Mouse (Mus musculus): ENCODE results near the gene Gm8281.
A peak's percentile ranks its signal among the peaks of the same experiment; 100 is the strongest.
"Not testable (repeated sequence)": the region's sequence is repeated elsewhere in the genome, so short reads cannot be mapped to it uniquely, and the experiment has no call there.

The Gm8281 gene

DNA sequence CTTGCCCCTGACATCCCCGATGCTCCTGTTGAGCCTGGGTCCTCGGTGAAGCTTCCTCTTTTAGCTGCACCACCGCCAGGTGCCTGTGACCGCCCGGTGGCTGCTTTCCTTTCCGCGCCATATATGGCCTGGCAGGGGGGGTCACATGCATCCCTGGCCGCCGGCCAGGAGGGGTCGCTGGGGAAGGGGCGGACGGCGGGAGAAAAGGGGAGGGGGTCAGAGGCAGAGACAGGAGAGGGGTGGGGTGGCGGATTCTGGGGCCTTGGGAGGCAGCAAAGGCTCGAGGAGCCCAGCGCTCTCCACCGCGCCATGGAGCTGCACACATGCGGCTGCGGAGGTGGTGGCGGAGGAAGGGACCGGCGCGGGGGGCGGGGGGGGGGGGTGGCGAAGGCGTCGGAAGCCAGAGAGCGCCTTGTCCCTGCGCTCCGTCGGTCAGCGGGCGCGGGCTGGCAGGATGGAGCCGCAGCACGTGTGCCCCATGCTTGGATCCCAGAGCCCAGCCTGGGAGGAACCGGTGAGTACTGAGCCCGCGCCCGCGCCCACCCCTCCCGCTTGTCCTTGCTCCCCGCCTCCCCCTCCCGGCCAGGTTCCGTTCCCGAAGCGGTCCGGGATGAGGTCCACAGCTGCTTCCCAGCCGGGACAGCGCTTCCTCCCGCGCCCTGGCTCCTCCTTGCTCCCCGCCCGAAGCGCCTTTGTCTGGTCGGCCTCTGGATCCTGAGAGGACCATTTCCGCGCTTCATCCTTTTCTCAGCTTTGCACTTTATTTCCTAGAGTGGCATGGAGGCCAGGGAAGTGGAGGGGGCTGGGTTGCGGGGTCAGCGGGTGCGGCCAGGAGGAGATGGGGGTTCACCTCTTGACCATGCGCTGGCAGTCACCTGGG, at the start of gene Gm8281:
Gm8281 (plus strand) TSS at position 430 of the 880 bp plus-strand sequence.
- DNase-seq, result peak in 1 of 2 experiments; percentile 24

GRCm38 (mm10) chr14:5050329-5050728, 20.5 kb upstream of the Gm8281 start, which contains the start of gene 4930555G01Rik:
TSS of gene 4930555G01Rik (plus strand) at chr14:5050629.
- not testable (repeated sequence) for DNase-seq

- DNase-seq, result not testable (repeated sequence)
Observed at GRCm38 (mm10) chr14:5131219-5131618, 60.4 kb downstream of the Gm8281 start, which contains the start of gene Gm8279. TSS of gene Gm8279 (plus strand) at chr14:5131519.

Data from kidney, postnatal 25 days (tissue).